Mouse (Mus musculus): ENCODE measurements around the gene Gm10053. TPM values are rescaled to one million over a fixed set of nuclear protein-coding genes. Genes with fewer than 3 reads are reported as not detected.
A peak's percentile ranks its signal among the peaks of the same experiment; 100 is the strongest.

Gm10053 gene
- polyA plus RNA-seq, 1 experiment: 12.9 TPM

GRCm38 (mm10) chr19:24861276-24861611 is 14.2 kb upstream of the Gm10053 start:
- no peak for TF ChIP-seq CTCF (IDR thresholded peaks at IDR 0.05; ENCODE audit: borderline replicate concordance, control insufficient read depth, extremely low read depth, insufficient read depth, low read length, poor library complexity)
- Histone ChIP-seq H3K27me3 (ENCODE audit: control insufficient read depth, insufficient read depth, low read length) (no peaks in the 10 kb centered on the region; the same call in 1 of the 2 replicates), H3K36me3 (ENCODE audit: control insufficient read depth, insufficient read depth, low read length) (no peaks in the 10 kb centered on the region), H3K27ac (ENCODE audit: control insufficient read depth, insufficient read depth, low read length) (no peak overlapping the region), H3K4me3 (ENCODE audit: control insufficient read depth, insufficient read depth, low read length) (peak overlapping the region; percentile 11; the same call in 1 of the 2 replicates), H3K4me1 (replicated peaks; ENCODE audit: control insufficient read depth, insufficient read depth, low read length) (no peaks in the 10 kb centered on the region)
- no peak for DNase-seq
- 39% methylated on average over 13 of the region's 13 CpGs for WGBS

- H3K4me3 ChIP-seq (ENCODE audit: control insufficient read depth, insufficient read depth, low read length): peak within 1 kb of the TSS; percentile 11; the same call in 1 of the 2 replicates
- no peak within 1 kb of the TSS for H3K27ac ChIP-seq (ENCODE audit: control insufficient read depth, insufficient read depth, low read length)
- WGBS: 4% methylated on average over 39 of the region's 39 CpGs
- DNase-seq: no peak
- H3K36me3 ChIP-seq (ENCODE audit: control insufficient read depth, insufficient read depth, low read length): no peaks in the 10 kb centered on the region
- no peak for TF ChIP-seq POLR2A (IDR thresholded peaks at IDR 0.05; ENCODE audit: control insufficient read depth, extremely low read depth, insufficient read depth, low read length, poor library complexity)
- no peaks in the 10 kb centered on the region for H3K4me1 ChIP-seq (replicated peaks; ENCODE audit: control insufficient read depth, insufficient read depth, low read length)
- no peaks in the 10 kb centered on the region; the same call in 1 of the 2 replicates for H3K27me3 ChIP-seq (ENCODE audit: control insufficient read depth, insufficient read depth, low read length)
These were observed 13.7 kb upstream of the Gm10053 start, which contains the start of gene Pgm5 for GRCm38 (mm10) chr19:24861612-24862451. Gene Pgm5 (minus strand): TSS chr19:24861855.

- no peak for TF ChIP-seq POLR2A (IDR thresholded peaks at IDR 0.05; ENCODE audit: control insufficient read depth, extremely low read depth, insufficient read depth, low read length, poor library complexity)
- no peak for TF ChIP-seq CTCF (IDR thresholded peaks at IDR 0.05; ENCODE audit: borderline replicate concordance, control insufficient read depth, extremely low read depth, insufficient read depth, low read length, poor library complexity)
- no peaks in the 10 kb centered on the region for H3K4me1 ChIP-seq (replicated peaks; ENCODE audit: control insufficient read depth, insufficient read depth, low read length)
- H3K27ac ChIP-seq (ENCODE audit: control insufficient read depth, insufficient read depth, low read length): no peak overlapping the region
- DNase-seq: no peak
- WGBS: 91% methylated on average over 9 of the region's 9 CpGs
- H3K4me3 ChIP-seq (ENCODE audit: control insufficient read depth, insufficient read depth, low read length): no peak overlapping the region
- H3K27me3 ChIP-seq (ENCODE audit: control insufficient read depth, insufficient read depth, low read length): no peaks in the 10 kb centered on the region; the same call in 1 of the 2 replicates
- H3K36me3 ChIP-seq (ENCODE audit: control insufficient read depth, insufficient read depth, low read length): no peaks in the 10 kb centered on the region
These were observed 10.1 kb upstream of the Gm10053 start for GRCm38 (mm10) chr19:24865436-24865835.

GRCm38 (mm10) chr19:24871037-24871635 is 4.3 kb upstream of the Gm10053 start:
- H3K27me3 ChIP-seq (ENCODE audit: control insufficient read depth, insufficient read depth, low read length): no peaks in the 10 kb centered on the region
- no peak overlapping the region for H3K27ac ChIP-seq (ENCODE audit: control insufficient read depth, insufficient read depth, low read length)
- H3K4me1 ChIP-seq (replicated peaks; ENCODE audit: control insufficient read depth, insufficient read depth, low read length): 0 out of 2 replicates have a peak, but pooled peaks cover 3% of the 10 kb centered on the region
- 19% methylated on average over 18 of the region's 18 CpGs for WGBS
- H3K4me3 ChIP-seq (ENCODE audit: control insufficient read depth, insufficient read depth, low read length): no peak overlapping the region
- peak; percentile 42 for DNase-seq
- peak; percentile 48; the same call in 1 of the 2 replicates for TF ChIP-seq CTCF (IDR thresholded peaks at IDR 0.05; ENCODE audit: borderline replicate concordance, control insufficient read depth, extremely low read depth, insufficient read depth, low read length, poor library complexity)
- TF ChIP-seq POLR2A (IDR thresholded peaks at IDR 0.05; ENCODE audit: control insufficient read depth, extremely low read depth, insufficient read depth, low read length, poor library complexity): no peak
- H3K36me3 ChIP-seq (ENCODE audit: control insufficient read depth, insufficient read depth, low read length): no peaks in the 10 kb centered on the region

GRCm38 (mm10) chr19:24873873-24874272 is 1.6 kb upstream of the Gm10053 start:
- Histone ChIP-seq H3K27me3 (ENCODE audit: control insufficient read depth, insufficient read depth, low read length) (no peaks in the 10 kb centered on the region), H3K4me3 (ENCODE audit: control insufficient read depth, insufficient read depth, low read length) (no peak overlapping the region), H3K36me3 (ENCODE audit: control insufficient read depth, insufficient read depth, low read length) (no peaks in the 10 kb centered on the region), H3K4me1 (replicated peaks; ENCODE audit: control insufficient read depth, insufficient read depth, low read length) (0 out of 2 replicates have a peak, but pooled peaks cover 3% of the 10 kb centered on the region), H3K27ac (ENCODE audit: control insufficient read depth, insufficient read depth, low read length) (no peak overlapping the region)
- WGBS: 54% methylated on average over 2 of the region's 2 CpGs
- no peak for TF ChIP-seq CTCF (IDR thresholded peaks at IDR 0.05; ENCODE audit: borderline replicate concordance, control insufficient read depth, extremely low read depth, insufficient read depth, low read length, poor library complexity)
- no peak for TF ChIP-seq POLR2A (IDR thresholded peaks at IDR 0.05; ENCODE audit: control insufficient read depth, extremely low read depth, insufficient read depth, low read length, poor library complexity)
- no peak for DNase-seq

GRCm38 (mm10) chr19:24881237-24881636 is 5.8 kb downstream of the Gm10053 start:
- TF ChIP-seq CTCF (IDR thresholded peaks at IDR 0.05; ENCODE audit: borderline replicate concordance, control insufficient read depth, extremely low read depth, insufficient read depth, low read length, poor library complexity) (no peak), POLR2A (IDR thresholded peaks at IDR 0.05; ENCODE audit: control insufficient read depth, extremely low read depth, insufficient read depth, low read length, poor library complexity) (no peak)

More at GRCm38 (mm10) chr19:24881237-24881636, 5.8 kb downstream of the Gm10053 start:
- no peak overlapping the region for H3K27ac ChIP-seq (ENCODE audit: control insufficient read depth, insufficient read depth, low read length)
- 83% methylated on average over 4 of the region's 4 CpGs for WGBS
- no peaks in the 10 kb centered on the region for H3K4me1 ChIP-seq (replicated peaks; ENCODE audit: control insufficient read depth, insufficient read depth, low read length)
- no peak for DNase-seq
- no peaks in the 10 kb centered on the region for H3K27me3 ChIP-seq (ENCODE audit: control insufficient read depth, insufficient read depth, low read length)
- H3K4me3 ChIP-seq (ENCODE audit: control insufficient read depth, insufficient read depth, low read length): no peak overlapping the region
- H3K36me3 ChIP-seq (ENCODE audit: control insufficient read depth, insufficient read depth, low read length): no peaks in the 10 kb centered on the region

Data from thymus, adult 2 months (tissue).